17 mouse cellular contexts compared by ENCODE assay signal in the genomic region with DNA sequence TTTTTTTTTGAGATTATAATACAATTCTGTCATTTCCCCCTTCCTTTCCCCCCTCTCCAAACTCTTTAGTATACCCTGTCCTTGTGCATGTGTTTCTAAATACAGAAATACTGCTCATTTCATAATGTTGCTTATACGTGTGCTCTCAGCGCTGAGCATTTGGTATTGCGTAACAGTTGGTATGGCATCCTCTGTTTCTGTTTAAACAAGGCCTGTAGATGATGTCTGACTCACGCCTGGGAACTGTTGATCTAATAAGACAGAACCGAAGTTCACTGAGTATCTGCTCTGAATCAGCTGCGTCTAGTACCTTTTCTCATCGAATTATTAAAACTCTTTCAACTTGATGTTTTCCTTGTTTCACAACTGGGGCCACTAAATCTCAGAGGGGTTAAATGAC. TPM values are rescaled to one million over a fixed set of nuclear protein-coding genes. Genes with fewer than 3 reads are reported as not detected.
A peak's percentile ranks its signal among the peaks of the same experiment; 100 is the strongest.
DNase-seq lines count a peak whose midpoint lies in the region; ATAC-seq and TF ChIP-seq lines count a peak whose summit lies in the region.
"Had no signal": no experiment of that assay in that cellular context is flagged by ENCODE, and none has a peak within 500 bp of the region (broad histone marks: within the 10 kb centered on the region; RNA-seq: fewer than 3 reads in every experiment).

No protein-coding gene starts in this region.

- H3K4me1 ChIP-seq in heart, adult 2 months (ENCODE audit: control insufficient read depth, insufficient read depth, low read length) = no peaks in the 10 kb centered on the region
- H3K4me1 ChIP-seq in liver, embryonic 16.5 days (ENCODE audit: control insufficient read depth, low read depth, low read length) = no peaks in the 10 kb centered on the region
- H3K4me1 ChIP-seq in kidney, embryonic 15.5 days = no peaks in the 10 kb centered on the region
- H3K4me1 ChIP-seq: forebrain, embryonic 10.5 days; liver, embryonic 13.5 days had no signal

- WGBS in heart, adult 2 months = 81% methylated on average over 7 of the region's 7 CpGs
- WGBS in liver, embryonic 16.5 days (ENCODE audit: insufficient replicate concordance) = 48% methylated on average over 7 of the region's 7 CpGs
- 71% methylated on average over 7 of the region's 7 CpGs for WGBS in kidney, embryonic 15.5 days

- intact Hi-C loops in heart, adult 2 months (cut with DNase I) = no loop called here

- no peak overlapping the region for H3K4me2 ChIP-seq in liver, embryonic 16.5 days (ENCODE audit: low read depth, low read length)
- H3K4me2 ChIP-seq in kidney, embryonic 15.5 days = no peak overlapping the region
- H3K4me2 ChIP-seq: liver, embryonic 13.5 days had no signal

- no peaks in the 10 kb centered on the region for H3K9me3 ChIP-seq in liver, embryonic 16.5 days (replicated peaks; ENCODE audit: control insufficient read depth, low read length)
- H3K9me3 ChIP-seq in kidney, embryonic 15.5 days (replicated peaks) = no peaks in the 10 kb centered on the region
- H3K9me3 ChIP-seq: forebrain, embryonic 10.5 days; liver, embryonic 13.5 days had no signal

- TF ChIP-seq CTCF in heart, adult 2 months (IDR thresholded peaks at IDR 0.05) = no peak

- DNase-seq in heart, adult 11 months = peak; percentile 40
- DNase-seq in heart, adult 2 months = no peak
- DNase-seq in 3T3-L1 (ENCODE audit: low read depth, low spot score) = peak; percentile 94
- DNase-seq in left cerebral cortex, adult 18-20 months (ENCODE audit: low spot score in 2 of 2) = no peak
- DNase-seq: cerebellum, postnatal 36 days; gastrocnemius, postnatal 36 days; kidney, adult 11 months; liver, embryonic 13.5 days; midbrain, embryonic 14.5 days; right cerebral cortex, postnatal 4 days had no signal

- no peaks in the 10 kb centered on the region for H3K27me3 ChIP-seq in heart, adult 2 months (ENCODE audit: control insufficient read depth, insufficient read depth, low read length)
- H3K27me3 ChIP-seq in liver, embryonic 16.5 days (ENCODE audit: control insufficient read depth, insufficient read depth, low read depth, low read length) = no peaks in the 10 kb centered on the region
- H3K27me3 ChIP-seq in kidney, embryonic 15.5 days = no peaks in the 10 kb centered on the region
- H3K27me3 ChIP-seq: liver, embryonic 13.5 days had no signal

- no peak overlapping the region for H3K4me3 ChIP-seq in heart, adult 2 months
- no peak overlapping the region for H3K4me3 ChIP-seq in liver, embryonic 16.5 days (ENCODE audit: low read depth, low read length)
- H3K4me3 ChIP-seq in kidney, embryonic 15.5 days (replicated peaks) = no peak overlapping the region
- H3K4me3 ChIP-seq: forebrain, embryonic 10.5 days; liver, embryonic 13.5 days had no signal

- no peak for TF ChIP-seq EP300 in heart, adult 2 months (IDR thresholded peaks at IDR 0.05; ENCODE audit: insufficient read depth, low read depth, low read length)

- TF ChIP-seq POLR2A in heart, adult 2 months (IDR thresholded peaks at IDR 0.05; ENCODE audit: insufficient read depth, low read depth, low read length) = no peak

- 0 out of 2 replicates have a peak, but pooled peaks have one; percentile 11 for ATAC-seq in common myeloid progenitor, adult 5-6 weeks (replicated peaks; ENCODE audit: low read depth, poor library complexity, severe bottlenecking)
- ATAC-seq in liver, embryonic 16.5 days (ENCODE audit: low read depth) = peak; percentile 84
- no peak for ATAC-seq in kidney, embryonic 15.5 days (replicated peaks; ENCODE audit: low FRiP score)
- no peak for ATAC-seq in inflammation-experienced regulatory T-cells, adult 6 months

- H3K79me2 ChIP-seq in heart, adult 2 months (replicated peaks; ENCODE audit: control insufficient read depth, insufficient read depth, low read length) = no peaks in the 10 kb centered on the region

- no peaks in the 10 kb centered on the region for H3K36me3 ChIP-seq in heart, adult 2 months (ENCODE audit: control insufficient read depth, insufficient read depth, low read length)
- no peaks in the 10 kb centered on the region for H3K36me3 ChIP-seq in liver, embryonic 16.5 days (ENCODE audit: control insufficient read depth, insufficient read depth)
- no peaks in the 10 kb centered on the region for H3K36me3 ChIP-seq in kidney, embryonic 15.5 days
- H3K36me3 ChIP-seq: forebrain, embryonic 10.5 days; liver, embryonic 13.5 days had no signal

- no peak overlapping the region for H3K27ac ChIP-seq in heart, adult 2 months
- H3K27ac ChIP-seq in liver, embryonic 16.5 days (ENCODE audit: low read length) = no peak overlapping the region
- no peak overlapping the region for H3K27ac ChIP-seq in kidney, embryonic 15.5 days
- H3K27ac ChIP-seq: forebrain, embryonic 10.5 days; liver, embryonic 13.5 days had no signal

- no peak overlapping the region for H3K9ac ChIP-seq in heart, adult 2 months (ENCODE audit: low read depth, low read length)
- H3K9ac ChIP-seq in liver, embryonic 16.5 days (ENCODE audit: low read depth, low read length) = no peak overlapping the region
- H3K9ac ChIP-seq in kidney, embryonic 15.5 days = no peak overlapping the region
- H3K9ac ChIP-seq: liver, embryonic 13.5 days had no signal

RNA-seq across cellular contexts. Expression of gene Col24a1, which starts 24.2 kb away (rescaled TPM):
- total RNA-seq in heart, adult 2 months (2021) = under 1 TPM; 0.05 to 0.07 TPM
- polyA plus RNA-seq in heart, adult 2 months (2012; rRNA removed) = 0.06 and 0.09 TPM in 2 replicates
- not detected in 2 replicates for total RNA-seq in common myeloid progenitor, adult 5-6 weeks (2017)
- polyA plus RNA-seq in liver, embryonic 16.5 days (2015; fragmentation: Nextera tagmentation; extraction: Ambion mirVana) = 0.46 and 0.65 TPM in 2 replicates
- 2.8 and 3.1 TPM in 2 replicates for polyA plus RNA-seq in kidney, embryonic 15.5 days (2015; fragmentation: Nextera tagmentation; extraction: Ambion mirVana)
- under 1 TPM in 1 of 3 experiments, not detected in 2; 0.12 TPM for polyA plus RNA-seq in inflammation-experienced regulatory T-cells, adult 6 months (2017; shearing (Covaris generic))
- 1 to 10 TPM; 1.9 to 2.6 TPM for total RNA-seq in left cerebral cortex, adult 18-20 months (2021)
- total RNA-seq: CH12.LX; neutrophil, adult 5-6 weeks had no signal

Comparison
In these comparisons a context has a peak if more than half of its experiments do, and no peak if none do; other contexts are left out.
1. DNase-seq: peak in heart, adult 11 months (single experiment) and 3T3-L1 (single experiment); none in heart, adult 2 months (0 of 2) and left cerebral cortex, adult 18-20 months (0 of 2).
2. ATAC-seq: peak in common myeloid progenitor, adult 5-6 weeks (single experiment) and liver, embryonic 16.5 days (single experiment); none in kidney, embryonic 15.5 days (single experiment) and inflammation-experienced regulatory T-cells, adult 6 months (single experiment).